Mouse (Mus musculus) olfactory bulb, adult 2 months (tissue): Measurements from ENCODE around the gene Vps52.

ENCODE experiments used
- CTCF ChIP-seq: fragments of 200-500 bp; IDR thresholded peaks from 2 replicates; pipeline ENCODE4 v1.5.1; 2012; ENCODE audit warnings: low read depth, mild to moderate bottlenecking, low read length, moderate library complexity; ENCODE audit not compliant: insufficient read depth
- POLR2A ChIP-seq: fragments of 200-500 bp; IDR thresholded peaks from 2 replicates; pipeline ENCODE4 v1.6.1; 2012; ENCODE audit warnings: mild to moderate bottlenecking, low read depth, low read length, moderate library complexity; ENCODE audit not compliant: insufficient read depth

DNA sequence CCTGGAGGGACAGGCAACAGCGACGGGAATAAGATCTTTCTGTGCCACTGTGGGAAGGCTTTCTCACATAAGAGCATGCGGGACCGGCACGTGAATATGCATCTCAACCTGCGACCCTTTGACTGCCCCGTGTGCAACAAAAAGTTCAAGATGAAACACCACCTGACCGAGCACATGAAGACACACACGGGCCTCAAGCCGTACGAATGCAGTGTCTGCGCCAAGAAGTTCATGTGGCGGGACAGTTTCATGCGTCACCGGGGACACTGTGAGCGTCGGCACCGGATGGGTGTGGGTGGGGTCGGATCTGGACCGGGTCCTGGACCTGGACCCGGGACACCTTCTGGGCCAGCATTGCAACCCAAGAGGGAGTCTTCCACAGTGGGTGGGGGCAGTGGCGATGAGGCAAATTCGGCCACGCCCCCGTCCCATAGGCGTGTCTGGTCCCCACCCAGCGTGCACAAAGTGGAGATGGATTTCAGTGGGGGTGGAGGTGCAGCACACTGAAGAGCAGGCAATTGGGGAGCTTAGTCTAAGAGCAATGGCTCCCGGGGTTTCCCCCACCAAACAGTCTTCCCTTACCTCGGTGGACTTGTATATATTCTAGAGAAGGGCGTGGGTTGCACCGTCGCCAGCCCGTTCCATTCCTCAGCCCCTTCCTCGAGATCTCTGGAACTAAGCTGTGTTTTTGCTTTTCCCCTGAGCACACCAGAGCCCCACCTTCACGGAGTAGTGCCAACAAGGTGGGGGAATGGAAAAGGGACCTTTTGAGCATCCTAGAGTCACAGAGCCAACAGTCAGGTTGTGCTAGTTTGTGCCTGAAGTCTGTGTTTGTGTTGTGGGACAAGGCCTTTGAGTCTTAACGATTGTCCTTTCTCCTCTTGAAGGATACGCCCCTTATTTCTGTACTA lies 37.1 kb upstream of the Vps52 start:
- TF ChIP-seq POLR2A (no peak), CTCF (no peak)
